Mouse (Mus musculus) brain, embryonic 14.5 days (tissue): ENCODE measurements around the gene Cdc6. TPM values are rescaled to one million over a fixed set of nuclear protein-coding genes. Genes with fewer than 3 reads are reported as not detected.

Source experiments
- DNase-seq: peaks from one replicate; pipeline ENCODE4 v3.0.0-alpha.2; 2011; ENCODE audit warnings: low read depth
- CTCF ChIP-seq: fragments of 200-500 bp; IDR thresholded peaks from 2 replicates; pipeline ENCODE4 v1.5.1; 2012; ENCODE audit warnings: inconsistent platforms, mild to moderate bottlenecking, moderate library complexity, borderline replicate concordance; ENCODE audit not compliant: insufficient read depth, insufficient read length; ENCODE audit errors: extremely low read depth
- POLR2A ChIP-seq: fragments of 200-500 bp; IDR thresholded peaks from 2 replicates; pipeline ENCODE4 v1.6.1; 2012; ENCODE audit warnings: mild to moderate bottlenecking, inconsistent platforms, borderline replicate concordance; ENCODE audit not compliant: poor library complexity, insufficient read depth, insufficient read length, severe bottlenecking; ENCODE audit errors: extremely low read depth
- polyA plus RNA-seq: library from polyadenylated mRNA; depleted of rRNA; stranded (reverse); fragments of >200 nt; gene quantifications from 2 replicates; pipeline ENCODE4 v1.2.3, GENCODE M21; 2012; rRNA removed

The Cdc6 gene
- polyA plus RNA-seq, 1 experiment: 4.5 TPM

GRCm38 (mm10) chr11:98970191-98970925 is 62.8 kb downstream of the Cdc6 start:
- no peak for TF ChIP-seq CTCF
- TF ChIP-seq POLR2A: no peak
- DNase-seq: peak; percentile 69

GRCm38 (mm10) chr11:98971316-98972031 is 63.9 kb downstream of the Cdc6 start:
- TF ChIP-seq POLR2A (no peak), CTCF (no peak)
- peak; percentile 85 for DNase-seq

- TF ChIP-seq CTCF (peak; percentile 93), POLR2A (no peak)
Observed at GRCm38 (mm10) chr11:98972215-98972614, 64.6 kb downstream of the Cdc6 start.

GRCm38 (mm10) chr11:98972801-98973360 is 65.3 kb downstream of the Cdc6 start:
- no peak for TF ChIP-seq POLR2A
- no peak for TF ChIP-seq CTCF
- DNase-seq: no peak

More at GRCm38 (mm10) chr11:98972215-98972614, 64.6 kb downstream of the Cdc6 start:
- DNase-seq: peak; percentile 83

Other genes starting within 250 kb of the Cdc6 start
- 0.09 TPM in 1 of 2 replicates, not detected in the other for gene Gsdma, start 243.4 kb upstream of the Cdc6 start, polyA plus RNA-seq
- gene Psmd3, start 225.2 kb upstream of the Cdc6 start, polyA plus RNA-seq: 201 and 217 TPM in 2 replicates
- gene Csf3, start 206.5 kb upstream of the Cdc6 start, polyA plus RNA-seq: 0.10 TPM in 1 of 2 replicates, not detected in the other
- gene Med24, start 178.4 kb upstream of the Cdc6 start, polyA plus RNA-seq: 134 and 170 TPM in 2 replicates
- 600 and 616 TPM in 2 replicates for gene Thra, start 167.2 kb upstream of the Cdc6 start, polyA plus RNA-seq
- 3.6 and 4.1 TPM in 2 replicates for gene Nr1d1, start 132.5 kb upstream of the Cdc6 start, polyA plus RNA-seq
- gene Msl1, start 112.3 kb upstream of the Cdc6 start, polyA plus RNA-seq: 92.1 and 104 TPM in 2 replicates
- 66.6 and 74.3 TPM in 2 replicates for gene Casc3, start 102.9 kb upstream of the Cdc6 start, polyA plus RNA-seq
- 22.0 and 33.5 TPM in 2 replicates for gene Rapgefl1, start 71.0 kb upstream of the Cdc6 start, polyA plus RNA-seq
- 11.0 and 14.7 TPM in 2 replicates for gene Wipf2, start 44.2 kb upstream of the Cdc6 start, polyA plus RNA-seq
- gene Rara, start 20.0 kb downstream of the Cdc6 start, polyA plus RNA-seq: 8.4 and 14.4 TPM in 2 replicates
- gene Gjd3, start 75.2 kb downstream of the Cdc6 start, polyA plus RNA-seq: 2.5 and 2.9 TPM in 2 replicates
- gene Top2a, start 116.4 kb downstream of the Cdc6 start, polyA plus RNA-seq: 57.3 and 70.1 TPM in 2 replicates
- gene Igfbp4, start 133.4 kb downstream of the Cdc6 start, polyA plus RNA-seq: 119 and 145 TPM in 2 replicates
- gene Tns4, start 181.5 kb downstream of the Cdc6 start, polyA plus RNA-seq: 0.08 and 0.16 TPM in 2 replicates
- gene Ccr7, start 247.3 kb downstream of the Cdc6 start, polyA plus RNA-seq: 0.07 TPM in 1 of 2 replicates, not detected in the other